Mouse (Mus musculus) erythroblast, adult 5-6 weeks (primary cell): Measurements from ENCODE around the gene Polq. TPM values are rescaled to one million over a fixed set of nuclear protein-coding genes. Genes with fewer than 3 reads are reported as not detected.
"Not testable (repeated sequence)": the region's sequence is repeated elsewhere in the genome, so short reads cannot be mapped to it uniquely, and the experiment has no call there.

ENCODE experiments used
- ATAC-seq: replicated peaks from 2 replicates; pipeline ENCODE4 v1.8.0; 2016; ENCODE audit warnings: moderate number of reproducible peaks, mild to moderate bottlenecking, moderate TSS enrichment, inconsistent platforms; ENCODE audit not compliant: poor library complexity, low FRiP score, severe bottlenecking
- total RNA-seq, 2 experiments: library from RNA; stranded (forward) in 1 of 2; stranded (reverse) in 1 of 2; fragments of 150-400 nt in 1 of 2; fragments of 200-764, 138-1000 nt in 1 of 2; gene quantifications; 2 replicates each; pipeline versions ENCODE4 v1.2.3 to v1.2.4; 2015 to 2017; ENCODE audit warnings: low replicate concordance in 2 of 2

The Polq gene
- total RNA-seq, 2 experiments from 2014 or later: 10.2 to 14.1 TPM

DNA sequence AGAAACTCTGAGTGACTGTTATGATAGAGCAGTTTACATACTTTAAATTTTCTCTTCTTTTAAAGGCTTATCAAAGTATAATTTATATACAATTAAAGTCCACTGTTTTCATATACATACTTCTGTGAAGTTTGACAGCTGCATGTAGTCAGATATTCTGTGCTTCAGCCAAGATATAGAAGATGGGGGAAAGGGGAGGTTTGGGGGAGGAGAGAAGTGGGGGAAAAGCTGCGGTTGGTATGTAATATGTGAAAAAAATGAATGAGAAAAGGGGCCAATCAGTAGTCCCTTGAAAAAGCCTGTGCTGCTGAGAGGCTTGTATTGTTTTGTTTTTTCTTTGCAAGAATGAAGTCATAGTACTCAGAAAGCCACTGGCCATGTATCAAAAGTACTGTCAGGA is 78.1 kb downstream of the Polq start:
- no peak for ATAC-seq

DNA sequence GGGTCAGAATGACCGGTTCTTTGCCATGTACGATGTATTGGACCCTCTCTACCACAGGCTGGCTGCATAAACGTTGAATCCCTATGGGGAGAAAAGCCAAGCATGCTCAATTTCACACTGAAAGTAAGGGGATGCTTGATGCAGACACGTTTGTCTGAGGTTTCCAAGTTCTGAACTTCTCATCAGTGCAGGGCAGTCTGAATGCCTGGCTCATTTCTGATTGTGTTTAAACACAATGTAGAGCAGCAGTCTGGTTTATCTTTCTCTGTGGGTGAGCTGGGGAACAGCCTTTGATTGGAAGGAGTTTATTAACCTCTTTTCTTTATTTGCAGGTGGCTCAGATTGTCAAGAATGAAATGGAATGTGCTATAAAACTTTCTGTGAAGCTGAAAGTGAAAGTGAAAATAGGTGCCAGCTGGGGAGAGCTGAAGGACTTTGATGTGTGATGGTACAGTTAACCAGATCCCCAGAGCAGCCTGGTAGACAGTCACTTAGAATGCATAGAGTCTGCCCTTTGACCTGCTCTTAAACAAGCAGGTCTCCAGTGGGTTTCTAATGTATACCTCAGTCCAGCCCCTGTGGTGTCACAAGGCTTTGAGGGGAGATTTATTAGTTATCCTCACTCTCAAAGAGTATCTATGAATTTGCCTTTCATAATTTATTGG is 82.7 kb downstream of the Polq start:
- ATAC-seq: no peak

DNA sequence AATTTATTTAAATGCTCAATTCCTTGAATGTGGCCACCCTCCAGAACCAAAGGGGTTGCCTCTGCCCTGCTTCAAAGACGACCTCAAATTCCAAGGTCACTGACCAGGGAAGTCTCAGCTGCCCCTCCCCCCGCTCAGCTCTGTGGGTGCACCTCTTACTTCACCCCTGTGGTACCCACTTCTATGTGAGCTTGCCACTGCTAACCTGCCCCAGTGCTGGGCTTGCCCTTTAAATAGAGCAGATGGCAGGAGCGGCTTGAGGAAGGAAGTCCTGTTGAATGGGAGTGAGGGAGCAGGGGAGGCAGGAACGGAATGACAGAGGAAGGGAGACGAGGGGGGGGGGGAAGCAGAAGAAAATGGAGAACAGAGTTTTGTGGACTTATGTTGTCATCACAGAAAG is 97.2 kb downstream of the Polq start:
- ATAC-seq: no peak

DNA sequence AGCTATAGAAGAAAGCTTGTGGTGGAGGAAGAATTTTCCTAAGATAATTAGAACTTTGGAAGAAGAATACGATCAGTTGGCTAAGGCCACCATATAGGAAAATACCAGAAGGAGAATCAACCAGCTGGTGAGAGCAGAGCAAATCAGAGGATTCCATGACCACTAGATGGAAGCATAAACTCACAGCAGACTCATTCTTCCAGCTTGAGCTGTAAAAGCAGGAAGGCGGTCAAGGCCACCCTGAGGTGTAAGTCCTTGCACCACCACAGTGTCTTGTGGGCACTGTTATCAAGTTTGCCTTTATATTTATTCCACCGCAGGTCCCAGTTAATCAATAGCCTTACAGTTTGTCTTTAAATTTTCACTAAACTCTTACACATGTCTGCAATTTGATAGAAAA is 97.7 kb downstream of the Polq start:
- ATAC-seq: no peak

DNA sequence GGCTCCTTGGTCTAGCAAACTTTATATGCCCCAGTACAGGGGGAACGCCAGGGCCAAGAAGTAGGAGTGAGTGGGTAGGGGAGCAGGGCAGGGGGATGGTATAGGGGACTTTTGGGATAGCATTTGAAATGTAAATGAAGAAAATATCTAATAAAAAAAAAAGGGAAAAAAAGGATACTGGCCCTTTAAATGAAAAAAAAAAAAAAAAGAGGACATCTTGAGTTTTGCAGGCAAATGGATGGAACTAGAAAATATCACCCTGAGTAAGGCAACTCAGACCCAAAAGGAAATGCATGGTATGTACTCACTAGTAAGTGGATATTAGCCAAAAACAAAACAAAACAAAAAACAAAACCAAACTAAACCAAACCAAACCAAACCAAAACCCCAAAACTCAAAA is 113.6 kb downstream of the Polq start:
- not testable (repeated sequence) for ATAC-seq

Other genes with a start within 250 kb of the Polq start
- 112 and 136 TPM in 2 replicates for gene Slc15a2, start 226.8 kb upstream of the Polq start, total RNA-seq (2015; ENCODE audit: low replicate concordance)
- 195 and 265 TPM in 2 replicates for gene Slc15a2, start 226.8 kb upstream of the Polq start, total RNA-seq (2017; ENCODE audit: low replicate concordance)
- gene Iqcb1, start 183.4 kb upstream of the Polq start, total RNA-seq (2015; ENCODE audit: low replicate concordance): 1.7 TPM in 1 of 2 replicates, not detected in the other
- 1.7 and 3.9 TPM in 2 replicates for gene Iqcb1, start 183.4 kb upstream of the Polq start, total RNA-seq (2017; ENCODE audit: low replicate concordance)
- not detected in 2 replicates for gene Eaf2, start 136.8 kb upstream of the Polq start, total RNA-seq (2015; ENCODE audit: low replicate concordance)
- 1.4 TPM in 1 of 2 replicates, not detected in the other for gene Eaf2, start 136.8 kb upstream of the Polq start, total RNA-seq (2017; ENCODE audit: low replicate concordance)
- gene Golgb1, start 136.6 kb upstream of the Polq start, total RNA-seq (2015; ENCODE audit: low replicate concordance): 17.6 and 30.0 TPM in 2 replicates
- 36.8 and 42.0 TPM in 2 replicates for gene Golgb1, start 136.6 kb upstream of the Polq start, total RNA-seq (2017; ENCODE audit: low replicate concordance)
- 12.5 and 13.2 TPM in 2 replicates for gene Hcls1, start 76.8 kb upstream of the Polq start, total RNA-seq (2015; ENCODE audit: low replicate concordance)
- 51.3 and 56.9 TPM in 2 replicates for gene Hcls1, start 76.8 kb upstream of the Polq start, total RNA-seq (2017; ENCODE audit: low replicate concordance)
- gene Fbxo40, start 21.3 kb upstream of the Polq start, total RNA-seq (2015; ENCODE audit: low replicate concordance): not detected in 2 replicates
- 0.17 and 0.28 TPM in 2 replicates for gene Fbxo40, start 21.3 kb upstream of the Polq start, total RNA-seq (2017; ENCODE audit: low replicate concordance)